Mouse (Mus musculus): ENCODE data around the gene Tuba4a. TPM values are rescaled to one million over a fixed set of nuclear protein-coding genes. Genes with fewer than 3 reads are reported as not detected.

The Tuba4a gene
- polyA plus RNA-seq, 1 experiment: 26.0 TPM

- no peak for TF ChIP-seq GATA1 (IDR thresholded peaks at IDR 0.05; ENCODE audit: low read length)
Measured at GRCm38 (mm10) chr1:75222926-75223325, 3.3 kb upstream of the Tuba4a start.

- no peak for TF ChIP-seq GATA1 (IDR thresholded peaks at IDR 0.05; ENCODE audit: low read length)
Measured at GRCm38 (mm10) chr1:75221538-75221937, 1.9 kb upstream of the Tuba4a start.

GRCm38 (mm10) chr1:75219078-75219477, 587 bp downstream of the Tuba4a start:
- no peak for TF ChIP-seq GATA1 (IDR thresholded peaks at IDR 0.05; ENCODE audit: low read length)

GRCm38 (mm10) chr1:75218227-75219001, 1.3 kb downstream of the Tuba4a start:
- TF ChIP-seq GATA1 (IDR thresholded peaks at IDR 0.05; ENCODE audit: low read length): no peak

DNA sequence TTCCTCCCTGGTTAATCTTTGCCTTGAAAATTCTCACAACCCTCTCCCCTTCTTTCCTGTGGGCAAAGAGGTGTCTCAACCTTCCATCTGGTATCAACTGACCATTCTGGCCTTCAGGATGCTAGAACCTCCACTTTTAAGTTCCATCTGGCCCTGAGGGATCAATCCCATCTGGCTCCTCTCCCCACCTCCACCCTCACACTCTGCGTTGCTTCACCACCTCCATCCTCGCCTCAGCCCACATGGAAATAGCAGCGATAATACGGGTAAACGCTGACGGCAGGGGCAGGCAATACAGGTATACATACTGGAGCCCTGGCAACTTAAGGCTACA, 1.8 kb downstream of the Tuba4a start:
- TF ChIP-seq GATA1 (IDR thresholded peaks at IDR 0.05; ENCODE audit: low read length): no peak

- TF ChIP-seq GATA1 (IDR thresholded peaks at IDR 0.05; ENCODE audit: low read length): peak; percentile 37
Measured at GRCm38 (mm10) chr1:75216797-75217585, 2.7 kb downstream of the Tuba4a start.

GRCm38 (mm10) chr1:75215785-75216184, 3.9 kb downstream of the Tuba4a start:
- no peak for TF ChIP-seq GATA1 (IDR thresholded peaks at IDR 0.05; ENCODE audit: low read length)

GRCm38 (mm10) chr1:75214886-75215285, 4.8 kb downstream of the Tuba4a start:
- no peak for TF ChIP-seq GATA1 (IDR thresholded peaks at IDR 0.05; ENCODE audit: low read length)

DNA sequence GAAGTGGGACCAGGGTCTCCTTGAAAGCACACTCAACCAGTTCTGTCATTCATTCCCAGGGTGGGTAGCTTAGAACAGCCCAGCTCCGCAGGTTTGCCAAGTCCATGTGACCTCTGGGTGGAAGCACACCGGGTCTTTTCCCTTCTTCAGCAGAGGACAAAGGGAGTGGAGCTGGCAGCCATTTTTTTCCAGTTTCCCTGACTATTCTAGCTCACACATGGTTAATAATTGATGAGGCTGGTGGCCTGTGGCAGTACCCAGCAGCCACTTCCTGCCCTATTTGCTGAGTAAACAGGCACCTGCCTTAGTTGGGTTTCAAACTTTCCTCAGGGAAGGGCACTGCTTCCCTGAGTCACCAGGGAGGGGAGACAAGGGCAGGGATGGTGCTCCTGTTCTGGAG, 5.2 kb downstream of the Tuba4a start:
- no peak for TF ChIP-seq GATA1 (IDR thresholded peaks at IDR 0.05; ENCODE audit: low read length)

- TF ChIP-seq GATA1 (IDR thresholded peaks at IDR 0.05; ENCODE audit: low read length): no peak
Measured at GRCm38 (mm10) chr1:75213096-75213495, 6.6 kb downstream of the Tuba4a start.

DNA sequence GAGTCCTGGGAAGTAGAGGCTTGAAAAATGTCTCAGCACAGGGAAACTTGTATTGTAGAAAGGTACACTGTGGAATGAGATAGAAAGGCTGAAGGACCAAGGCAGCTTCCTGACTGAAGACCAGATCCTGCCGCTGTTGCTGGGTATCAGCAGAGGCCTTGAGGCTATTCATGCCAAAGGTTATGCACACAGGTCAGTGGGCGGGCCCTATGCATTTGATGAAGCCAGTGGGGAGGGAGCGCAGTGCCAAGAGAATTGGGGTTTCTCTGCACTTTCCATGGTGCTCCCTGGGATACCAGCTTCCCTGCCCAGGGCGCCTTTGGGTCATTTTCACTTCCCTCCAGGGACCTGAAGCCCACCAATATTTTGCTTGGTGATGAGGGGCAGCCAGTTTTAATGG, 7.1 kb downstream of the Tuba4a start:
- no peak for TF ChIP-seq GATA1 (IDR thresholded peaks at IDR 0.05; ENCODE audit: low read length)

DNA sequence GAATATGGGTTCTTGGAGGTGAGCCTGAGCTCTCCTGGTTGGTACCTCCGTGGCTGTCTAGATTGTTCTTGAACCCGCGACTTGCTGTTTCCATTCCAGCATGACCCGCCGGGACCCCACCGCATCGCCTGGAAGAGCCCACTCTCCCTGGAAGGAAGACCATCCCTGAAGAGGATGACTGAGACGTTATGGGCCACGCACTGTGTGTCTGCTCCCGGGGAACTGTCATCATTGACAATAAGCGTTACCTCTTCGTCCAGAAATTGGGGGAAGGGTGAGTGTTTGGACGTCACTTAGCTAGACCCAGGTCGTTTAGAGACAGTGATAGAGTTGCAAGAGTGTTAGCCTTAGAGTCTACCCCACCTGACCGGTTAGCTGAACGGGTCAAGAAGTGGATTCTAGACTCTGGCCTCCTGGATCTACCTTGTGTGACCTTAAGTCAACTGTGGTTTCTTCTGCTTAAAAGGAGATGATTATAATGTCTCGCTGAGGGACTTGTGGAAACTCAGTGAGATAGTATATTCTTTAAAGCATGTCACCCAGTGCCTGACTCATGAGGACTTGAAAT, 8.4 kb downstream of the Tuba4a start:
- TF ChIP-seq GATA1 (IDR thresholded peaks at IDR 0.05; ENCODE audit: low read length): no peak

- no peak for TF ChIP-seq GATA1 (IDR thresholded peaks at IDR 0.05; ENCODE audit: low read length)
Measured at GRCm38 (mm10) chr1:75210136-75211087, 9.3 kb downstream of the Tuba4a start, which contains the start of the genes Glb1l and Stk16. Gene Glb1l, minus strand, starts transcription at chr1:75210813. Gene Stk16, plus strand, starts transcription at chr1:75210838.

GRCm38 (mm10) chr1:75208967-75209678, 10.5 kb downstream of the Tuba4a start:
- no peak for TF ChIP-seq GATA1 (IDR thresholded peaks at IDR 0.05; ENCODE audit: low read length)

GRCm38 (mm10) chr1:75201236-75201635, 18.4 kb downstream of the Tuba4a start:
- no peak for TF ChIP-seq GATA1 (IDR thresholded peaks at IDR 0.05; ENCODE audit: low read length)

All from G1E-ER4 (cell line).